Mouse (Mus musculus) right cerebral cortex, postnatal 36 days (tissue): ENCODE data around the gene 4930402H24Rik.
A peak's percentile ranks its signal among the peaks of the same experiment; 100 is the strongest.

ENCODE experiments used
- DNase-seq, 2 experiments: peaks; one replicate each; pipeline ENCODE4 v3.0.0; 2022; ENCODE audit warnings: low spot score in 2 of 2, mixed read lengths in 1 of 2

The 4930402H24Rik gene

GRCm38 (mm10) chr2:130733444-130733843, 172.8 kb downstream of the 4930402H24Rik start:
- DNase-seq: no peak

DNA sequence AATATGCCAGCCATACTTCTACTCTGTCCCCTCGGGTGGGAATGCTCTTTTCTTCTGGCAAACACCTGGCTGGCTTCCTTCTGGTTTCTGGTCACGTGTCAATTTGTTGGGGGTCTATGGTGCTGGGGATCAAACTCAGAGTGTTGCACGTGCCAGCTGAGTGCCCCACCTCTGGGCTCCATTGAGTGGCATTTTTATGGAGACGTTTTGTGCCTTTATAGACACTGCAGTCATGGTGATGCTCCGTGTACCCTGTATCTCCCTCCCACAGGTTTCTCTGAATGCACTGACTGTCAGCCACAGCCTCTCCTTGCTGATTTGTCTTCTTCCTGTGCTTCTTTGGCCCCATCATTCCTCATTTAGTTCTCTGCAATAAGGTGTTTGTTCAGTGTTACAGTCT, 174.4 kb downstream of the 4930402H24Rik start:
- peak in 1 of 2 experiments; percentile 37 for DNase-seq

- DNase-seq: no peak
Observed at GRCm38 (mm10) chr2:130730746-130731145, 175.5 kb downstream of the 4930402H24Rik start.

DNA sequence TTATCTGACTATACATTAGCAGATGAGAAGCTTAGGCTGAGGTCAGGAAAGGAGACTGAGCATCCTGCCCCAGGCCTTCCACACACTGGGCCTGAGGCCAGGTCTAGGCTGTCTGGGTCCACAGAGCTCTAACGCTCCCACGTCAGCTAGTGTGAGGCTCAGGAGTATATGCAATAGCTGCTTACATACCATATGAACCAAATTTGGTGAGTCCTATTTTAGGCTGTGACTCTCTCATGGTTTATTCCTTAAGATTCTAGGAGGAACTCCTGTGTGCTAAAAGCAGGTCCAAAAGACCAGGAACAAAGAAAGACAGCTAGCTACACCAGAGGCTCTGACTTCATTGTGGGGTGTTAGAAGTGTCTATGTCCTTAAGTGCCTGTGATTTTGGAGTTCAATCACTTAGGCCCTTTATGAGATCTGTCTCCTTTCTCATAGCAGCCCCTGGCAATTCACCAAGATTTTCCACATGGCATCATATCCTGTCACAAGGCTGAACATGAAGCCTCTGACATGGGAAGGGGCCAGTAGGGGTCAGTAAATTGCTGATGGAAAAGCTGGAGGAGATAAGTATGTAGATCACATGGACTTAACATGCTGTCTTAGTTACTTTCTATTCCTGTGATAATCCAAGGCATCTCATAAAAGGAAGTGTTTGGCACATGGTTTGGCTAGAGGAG, 177.2 kb downstream of the 4930402H24Rik start:
- no peak for DNase-seq

DNA sequence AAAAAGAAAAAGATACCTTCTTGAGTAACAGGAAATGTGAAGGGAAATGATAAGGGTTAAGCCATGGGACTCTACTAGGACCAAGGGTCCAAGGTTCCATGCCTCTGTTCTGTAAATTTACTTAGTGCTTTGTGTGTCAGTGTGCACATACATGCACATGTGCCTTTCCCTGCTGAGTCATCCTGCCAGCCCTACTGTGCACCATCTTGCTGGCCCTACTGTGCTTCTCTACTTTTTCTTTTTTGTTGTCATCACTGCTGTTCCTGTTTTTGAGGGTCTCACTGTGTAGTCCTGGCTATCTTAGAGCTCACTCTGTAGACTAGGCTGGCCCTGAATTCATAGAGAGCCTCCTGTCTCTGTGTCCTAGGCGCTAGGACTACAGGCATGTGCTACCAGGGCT, 178.5 kb downstream of the 4930402H24Rik start:
- DNase-seq: no peak

DNA sequence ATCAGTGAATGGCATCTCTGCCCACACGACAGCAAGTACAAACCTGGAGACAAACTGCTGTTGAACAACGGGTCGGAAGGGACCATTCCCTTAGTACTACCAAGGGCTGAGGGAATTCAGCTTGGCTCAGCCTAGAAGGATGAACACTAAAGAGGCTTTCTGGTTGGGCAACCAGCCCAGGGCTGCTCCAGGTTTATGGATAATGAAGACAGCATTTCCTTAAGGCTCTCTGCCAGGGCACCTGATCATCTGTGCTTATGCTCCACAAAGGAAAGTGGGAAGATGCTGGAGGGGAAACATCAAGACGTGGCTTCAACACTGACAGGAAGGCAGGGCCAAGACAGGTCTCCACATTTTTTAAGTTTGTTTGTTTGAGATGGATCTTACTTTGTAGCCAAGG, 181.8 kb downstream of the 4930402H24Rik start:
- DNase-seq: no peak

- no peak for DNase-seq
Observed at GRCm38 (mm10) chr2:130717951-130718350, 188.3 kb downstream of the 4930402H24Rik start.

- DNase-seq: no peak
Observed at GRCm38 (mm10) chr2:130707057-130707456, 199.1 kb downstream of the 4930402H24Rik start.

- DNase-seq: no peak
Observed at GRCm38 (mm10) chr2:130706602-130707001, 199.6 kb downstream of the 4930402H24Rik start.

DNA sequence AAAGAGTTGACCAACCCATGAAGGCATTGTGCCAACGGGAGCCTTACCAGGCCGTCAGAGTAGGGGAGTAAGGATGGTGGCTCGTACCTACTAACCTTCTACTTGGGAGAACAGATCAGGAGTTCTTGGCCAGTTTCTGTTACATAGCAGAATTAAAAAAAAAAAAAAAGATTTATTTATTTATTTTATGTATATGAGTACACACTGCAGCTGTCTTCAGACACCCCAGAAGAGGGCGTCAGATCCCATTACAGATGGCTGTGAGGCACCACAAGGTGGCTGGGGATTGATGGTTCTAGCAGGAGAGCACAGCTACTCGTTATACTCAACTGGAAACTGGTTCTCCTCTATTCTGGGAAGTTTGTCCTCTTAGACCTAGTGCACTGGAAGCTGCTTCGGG, 201.0 kb downstream of the 4930402H24Rik start:
- no peak for DNase-seq

DNA sequence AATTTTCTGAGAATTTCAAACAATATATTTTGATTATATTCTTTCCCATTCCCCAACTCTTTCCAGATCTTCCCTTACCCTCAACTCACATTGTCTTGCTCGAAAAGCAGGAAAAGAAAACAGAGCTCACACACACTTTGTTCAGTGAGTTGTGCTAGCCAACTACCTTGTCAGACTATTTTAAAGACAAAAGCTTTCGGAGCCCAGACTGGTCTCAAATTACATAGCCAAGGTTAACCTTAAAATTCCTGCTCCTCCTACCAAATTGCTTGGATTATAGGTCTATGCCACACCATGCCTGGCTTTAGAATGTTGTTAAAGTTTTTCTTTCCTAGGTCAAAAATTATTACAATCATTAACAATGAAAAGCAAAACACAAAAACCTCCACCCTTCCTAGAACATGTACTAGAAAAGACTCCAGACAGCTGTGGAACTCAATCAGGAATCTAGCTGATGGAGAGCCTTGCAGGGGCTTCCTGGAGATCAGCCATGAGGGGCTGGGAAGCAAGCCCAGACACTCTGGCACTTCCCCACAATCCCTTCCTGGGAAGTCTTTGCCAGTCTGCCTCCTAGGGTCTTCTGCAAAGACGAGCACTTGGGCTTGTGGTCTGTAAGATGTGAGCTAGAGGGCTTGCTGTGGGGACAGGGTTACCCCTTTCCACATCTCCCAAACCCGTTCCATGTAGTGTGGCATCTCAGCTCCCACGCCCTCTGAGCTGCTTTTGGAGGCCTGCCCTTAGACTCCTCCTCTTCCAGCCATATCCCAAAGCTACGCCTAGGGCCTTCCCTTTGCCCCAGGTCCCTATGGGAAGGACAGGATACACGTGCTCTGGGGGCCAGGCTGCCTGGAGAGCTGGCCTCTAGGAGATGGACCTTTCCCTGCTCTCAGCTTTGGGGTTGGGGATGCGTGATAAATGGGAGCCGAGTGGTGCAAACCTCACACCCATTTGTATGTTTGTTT, 201.9 kb downstream of the 4930402H24Rik start:
- DNase-seq: no peak

DNA sequence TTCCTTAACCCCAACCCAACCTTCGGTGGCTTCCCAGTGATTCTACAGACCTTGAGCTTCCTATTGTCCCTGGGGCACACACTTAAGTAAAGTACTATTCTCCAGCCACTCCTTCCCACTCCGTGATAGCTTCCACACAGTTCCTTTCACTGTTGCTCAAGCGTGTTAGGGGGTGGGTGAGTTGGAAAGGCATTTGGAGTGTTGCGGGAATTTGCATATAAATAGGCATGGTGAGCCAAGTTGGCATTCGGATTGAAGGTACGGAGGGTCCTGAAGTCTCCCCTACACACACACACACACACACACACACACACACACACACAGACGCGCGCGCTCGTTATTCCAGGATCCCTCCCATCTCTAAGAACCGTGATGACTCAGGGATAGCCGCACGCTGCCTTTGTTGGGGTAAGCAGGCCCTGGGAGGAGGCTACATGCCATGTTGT, 208.4 kb downstream of the 4930402H24Rik start:
- DNase-seq: no peak

GRCm38 (mm10) chr2:130697153-130697810, 208.9 kb downstream of the 4930402H24Rik start, which contains the start of gene Slc4a11:
Gene Slc4a11 (minus strand): TSS chr2:130697519.
- peak in 1 of 2 experiments; percentile 20 for DNase-seq

DNA sequence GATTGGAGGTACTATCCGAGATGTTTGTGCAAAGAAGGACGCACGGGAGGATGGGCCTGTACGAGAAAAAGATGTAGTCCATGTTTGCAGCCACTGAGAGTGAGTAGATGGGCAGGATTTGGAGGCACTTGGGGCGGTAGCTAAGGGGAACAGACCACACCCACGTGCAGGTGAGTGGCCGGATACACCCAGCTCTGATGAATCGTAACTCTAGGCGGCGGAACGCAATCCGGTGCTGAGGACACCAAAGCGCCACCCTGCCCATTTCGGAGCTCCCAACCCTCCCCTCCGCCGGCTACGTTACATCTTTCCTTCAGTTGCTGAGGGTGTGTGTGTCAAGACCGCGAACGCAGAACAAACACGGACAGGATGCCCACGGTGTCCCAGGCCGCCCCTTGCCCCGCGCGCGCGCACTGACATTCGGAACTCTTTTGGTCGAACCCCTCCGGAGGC, 209.5 kb downstream of the 4930402H24Rik start:
- no peak for DNase-seq

DNA sequence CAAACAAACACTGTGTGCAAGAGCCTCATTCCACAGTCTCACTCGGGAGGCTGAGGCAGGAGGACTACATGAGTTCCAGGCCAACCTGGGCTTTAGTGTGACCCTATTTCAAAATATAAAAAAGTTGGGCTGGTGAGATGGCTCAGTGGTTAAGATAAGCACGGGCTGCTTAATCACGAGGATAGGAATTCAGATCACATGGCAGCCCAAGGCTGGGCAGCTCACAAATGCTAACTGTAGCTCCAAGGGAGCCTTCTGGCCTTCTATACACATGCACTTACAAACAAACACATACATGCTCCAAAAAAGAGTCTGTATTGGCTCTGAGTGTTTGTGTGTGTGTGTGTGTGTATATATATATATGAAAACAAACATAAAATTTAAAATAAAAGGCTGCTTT, 212.6 kb downstream of the 4930402H24Rik start:
- DNase-seq: no peak

DNA sequence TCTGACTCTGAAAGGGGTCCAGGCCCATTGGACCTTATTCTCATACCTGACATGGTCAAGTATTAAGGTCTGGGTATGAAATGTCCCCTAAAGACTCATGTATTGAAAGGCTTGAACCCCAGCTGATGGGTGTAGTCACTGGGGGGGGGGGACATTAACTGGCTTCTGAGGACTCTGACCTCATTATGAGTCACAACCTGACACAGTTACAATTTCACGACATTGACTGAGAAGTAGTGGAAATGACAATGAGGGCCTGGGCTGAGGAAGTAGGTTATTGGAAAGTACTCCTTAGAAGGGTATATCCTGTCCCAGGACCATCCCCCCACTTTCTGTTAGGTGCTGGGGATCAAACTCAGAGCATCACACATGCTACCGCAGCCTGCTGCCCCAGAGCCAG, 217.2 kb downstream of the 4930402H24Rik start:
- no peak for DNase-seq

- no peak for DNase-seq
Observed at GRCm38 (mm10) chr2:130685426-130685825, 220.8 kb downstream of the 4930402H24Rik start.

GRCm38 (mm10) chr2:130681531-130681930, 224.7 kb downstream of the 4930402H24Rik start:
- no peak for DNase-seq

DNA sequence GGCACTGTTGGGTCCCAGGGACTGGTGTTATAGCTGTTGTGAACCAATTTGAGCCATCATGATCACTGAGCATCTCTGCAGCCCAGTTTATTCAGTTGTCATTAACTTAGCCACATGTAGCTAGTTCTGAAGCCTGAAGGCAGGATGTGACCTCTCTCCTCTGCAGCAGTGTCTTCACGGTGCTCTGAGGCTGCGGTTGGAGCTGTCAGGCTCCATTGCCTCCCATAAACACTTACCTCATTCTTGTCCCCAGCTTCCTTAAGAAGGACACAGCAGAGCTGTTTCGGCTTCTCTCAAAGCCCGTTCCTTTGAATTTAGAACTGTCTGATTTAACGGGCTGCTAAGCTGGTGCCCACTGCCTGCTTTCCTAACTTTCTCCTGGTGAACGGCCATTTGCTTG, 226.3 kb downstream of the 4930402H24Rik start:
- no peak for DNase-seq

- no peak for DNase-seq
Observed at GRCm38 (mm10) chr2:130679154-130679553, 227.1 kb downstream of the 4930402H24Rik start.

DNA sequence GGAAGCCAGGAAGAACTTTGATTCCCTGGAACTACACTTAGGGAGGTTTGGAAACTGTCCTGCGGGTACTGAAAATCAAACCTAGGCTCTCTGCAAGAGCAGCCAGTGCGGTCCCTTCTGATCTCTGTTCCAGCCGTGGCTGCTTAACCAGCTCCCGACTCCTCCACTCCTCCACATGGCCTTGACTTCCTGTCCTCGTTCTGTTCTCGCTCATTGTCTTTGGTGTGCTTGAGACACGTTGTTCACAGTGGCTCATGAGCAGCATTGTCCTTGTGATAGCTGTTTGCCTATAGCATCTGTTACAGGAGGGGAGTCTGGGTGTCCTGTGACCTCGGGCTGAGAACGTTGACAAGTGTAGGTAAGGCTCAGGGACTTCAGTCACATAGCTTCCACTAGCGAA, 229.0 kb downstream of the 4930402H24Rik start:
- no peak for DNase-seq

DNA sequence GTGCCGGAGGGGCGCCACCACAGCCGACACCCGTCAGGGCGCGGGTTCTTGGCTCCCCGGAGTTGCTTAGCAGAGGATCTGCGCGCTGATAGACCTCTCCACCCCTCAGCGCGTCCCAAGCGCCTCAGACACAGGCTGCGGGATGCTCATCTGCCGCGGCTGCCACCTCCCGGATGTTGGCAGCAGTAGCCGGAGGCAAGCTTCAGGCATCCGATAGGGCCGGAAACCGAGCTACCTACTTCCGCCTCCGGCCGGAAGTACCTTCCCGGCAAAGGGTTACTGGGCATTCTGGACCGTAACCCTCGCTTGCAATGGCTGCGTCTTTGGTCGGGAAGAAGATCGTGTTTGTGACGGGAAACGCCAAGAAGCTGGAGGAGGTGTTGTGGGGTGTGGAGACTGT, 238.6 kb downstream of the 4930402H24Rik start, which contains the start of gene Itpa:
Gene Itpa (plus strand): TSS at position 52 of the 400 bp plus-strand sequence.
- DNase-seq: peak; percentile 80 to 86
